Mouse (Mus musculus) limb, embryonic 11.5 days (tissue): ENCODE measurements at regions not wholly inside any gene's neighbourhood (a gene's known extent, or its start where the extent isn't known, plus 50 kb on each side); places are given as distances from the start of the nearest gene placed in this dataset.
A peak's percentile ranks its signal among the peaks of the same experiment; 100 is the strongest.
"Not testable (repeated sequence)": the region's sequence is repeated elsewhere in the genome, so short reads cannot be mapped to it uniquely, and the experiment has no call there.

Source experiments
- ATAC-seq: fragments of 200-750 bp; cut with Nextera tagmentation; 2 replicates; pipeline ENCODE4 v1.8.0; 2017; ENCODE audit warnings: low read depth; ENCODE audit not compliant: insufficient number of reproducible peaks, low FRiP score, low TSS enrichment
- DNase-seq: peaks from one replicate; pipeline ENCODE4 v3.0.0-alpha.2; 2015; ENCODE audit warnings: low spot score
- H3K27ac ChIP-seq: fragments of 300-500 bp; sonication (generic); replicated peaks from 2 replicates; pipeline ENCODE4 v1.5.1; 2014; ENCODE audit warnings: low read depth, mild to moderate bottlenecking, low read length
- H3K27me3 ChIP-seq: fragments of 300-500 bp; sonication (generic); 2 replicates; pipeline ENCODE4 v1.6.1; 2014; ENCODE audit warnings: mild to moderate bottlenecking, low read length, mixed read lengths; ENCODE audit not compliant: control insufficient read depth, insufficient read depth
- H3K36me3 ChIP-seq: fragments of 300-500 bp; sonication (generic); 2 replicates; pipeline ENCODE4 v1.6.1; 2014; ENCODE audit warnings: mild to moderate bottlenecking, low read length, moderate library complexity, mixed read lengths; ENCODE audit not compliant: control insufficient read depth, insufficient read depth
- H3K4me1 ChIP-seq: fragments of 300-500 bp; sonication (generic); 2 replicates; pipeline ENCODE4 v1.6.1; 2014; ENCODE audit warnings: low read length, mixed read lengths; ENCODE audit not compliant: control insufficient read depth, insufficient read depth
- H3K4me2 ChIP-seq: fragments of 300-500 bp; sonication (generic); 2 replicates; pipeline ENCODE4 v1.6.1; 2014; ENCODE audit warnings: low read depth, mild to moderate bottlenecking, moderate library complexity; ENCODE audit not compliant: severe bottlenecking
- H3K4me3 ChIP-seq: fragments of 300-500 bp; sonication (generic); 2 replicates; pipeline ENCODE4 v1.5.1; 2014; ENCODE audit warnings: low read depth, low read length
- H3K9ac ChIP-seq: fragments of 300-500 bp; sonication (generic); 2 replicates; pipeline ENCODE4 v1.6.1; 2014; ENCODE audit warnings: mild to moderate bottlenecking, low read length
- H3K9me3 ChIP-seq: fragments of 300-500 bp; sonication (generic); 2 replicates; pipeline ENCODE4 v1.6.1; 2016; ENCODE audit warnings: low read length; ENCODE audit not compliant: control insufficient read depth
- WGBS: fragments of 180-500 bp; shearing (Covaris S2); extraction: QIAGEN DNeasy Blood & Tissue Kit; methylation state at CpG from one replicate; pipeline ENCODE4 v1.1.7; 2014; 5-methylcytosine and 5-hydroxymethylcytosine counted together

- WGBS, result 79% methylated on average over 1 of the region's 1 CpGs
- no peaks in the 10 kb centered on the region for H3K36me3 ChIP-seq
- H3K9me3 ChIP-seq, result no peaks in the 10 kb centered on the region
- no peaks in the 10 kb centered on the region for H3K4me1 ChIP-seq
- no peaks in the 10 kb centered on the region for H3K27me3 ChIP-seq
- no peak overlapping the region for H3K4me3 ChIP-seq
- DNase-seq (no peak), ATAC-seq (no peak)
- no peak overlapping the region for H3K9ac ChIP-seq
- no peak overlapping the region for H3K4me2 ChIP-seq
- no peak overlapping the region for H3K27ac ChIP-seq
Measured at GRCm38 (mm10) chr4:64432097-64432496, 385.3 kb upstream of the Tnc start.

GRCm38 (mm10) chr4:64437744-64438594, 391.2 kb upstream of the Tnc start:
- 0 out of 2 replicates have a peak, but pooled peaks have one; percentile 39 for ATAC-seq

GRCm38 (mm10) chr4:64451442-64451841, 404.6 kb upstream of the Tnc start:
- H3K9me3 ChIP-seq, result no peaks in the 10 kb centered on the region
- no peak overlapping the region for H3K27ac ChIP-seq
- H3K36me3 ChIP-seq, result no peaks in the 10 kb centered on the region
- H3K4me2 ChIP-seq, result no peak overlapping the region
- DNase-seq, result no peak
- H3K4me1 ChIP-seq, result no peaks in the 10 kb centered on the region
- H3K27me3 ChIP-seq, result no peaks in the 10 kb centered on the region
- H3K9ac ChIP-seq, result no peak overlapping the region
- H3K4me3 ChIP-seq, result no peak overlapping the region
- WGBS, result 77% methylated on average over 1 of the region's 1 CpGs
- ATAC-seq, result no peak

More at GRCm38 (mm10) chr4:64437744-64438594, 391.2 kb upstream of the Tnc start:
- Histone ChIP-seq H3K9ac (no peak overlapping the region), H3K4me3 (no peak overlapping the region), H3K4me2 (0 out of 2 replicates have a peak overlapping the region, but pooled peaks have one; percentile 2), H3K27ac (peak overlapping the region; percentile 42; the same call in 1 of the 2 replicates), H3K4me1 (0 out of 2 replicates have a peak, but pooled peaks cover 5% of the 10 kb centered on the region), H3K9me3 (no peaks in the 10 kb centered on the region), H3K27me3 (no peaks in the 10 kb centered on the region), H3K36me3 (no peaks in the 10 kb centered on the region)
- peak; percentile 43 for DNase-seq
- WGBS, result 47% methylated on average over 13 of the region's 13 CpGs

- Histone ChIP-seq H3K27me3 (no peaks in the 10 kb centered on the region), H3K27ac (no peak overlapping the region), H3K9me3 (no peaks in the 10 kb centered on the region), H3K4me1 (no peaks in the 10 kb centered on the region), H3K4me2 (no peak overlapping the region), H3K9ac (no peak overlapping the region), H3K4me3 (no peak overlapping the region), H3K36me3 (no peaks in the 10 kb centered on the region)
- no peak for DNase-seq
- 77% methylated on average over 1 of the region's 1 CpGs for WGBS
- no peak for ATAC-seq
Measured at GRCm38 (mm10) chr4:64451946-64452345, 405.1 kb upstream of the Tnc start.

GRCm38 (mm10) chr4:64492260-64492962, 445.6 kb upstream of the Tnc start:
- 87% methylated on average over 1 of the region's 1 CpGs for WGBS
- no peak for ATAC-seq
- no peak for DNase-seq
- no peaks in the 10 kb centered on the region for H3K9me3 ChIP-seq
- H3K9ac ChIP-seq, result no peak overlapping the region
- H3K36me3 ChIP-seq, result no peaks in the 10 kb centered on the region
- H3K27me3 ChIP-seq, result no peaks in the 10 kb centered on the region
- no peaks in the 10 kb centered on the region for H3K4me1 ChIP-seq
- H3K27ac ChIP-seq, result no peak overlapping the region
- H3K4me3 ChIP-seq, result no peak overlapping the region
- no peak overlapping the region for H3K4me2 ChIP-seq

- ATAC-seq, result peak; percentile 91
- not testable (repeated sequence) for H3K9me3 ChIP-seq, H3K4me1 ChIP-seq, H3K9ac ChIP-seq, H3K36me3 ChIP-seq, H3K27me3 ChIP-seq, DNase-seq, H3K4me2 ChIP-seq, H3K27ac ChIP-seq, H3K4me3 ChIP-seq
Measured at GRCm38 (mm10) chr4:64497759-64498158, 450.9 kb upstream of the Tnc start.

- no peak overlapping the region for H3K4me3 ChIP-seq
- 81% methylated on average over 5 of the region's 5 CpGs for whole genome bisulfite sequencing
- H3K27ac ChIP-seq, result no peak overlapping the region
- H3K9ac ChIP-seq, result no peak overlapping the region
- no peak for DNase-seq
- no peaks in the 10 kb centered on the region for H3K36me3 ChIP-seq
- H3K4me2 ChIP-seq, result no peak overlapping the region
- H3K4me1 ChIP-seq, result no peaks in the 10 kb centered on the region
- no peak for ATAC-seq
- no peaks in the 10 kb centered on the region for H3K27me3 ChIP-seq
- no peaks in the 10 kb centered on the region for H3K9me3 ChIP-seq
Measured at GRCm38 (mm10) chr4:64500635-64501395, 454.0 kb upstream of the Tnc start.

- H3K9ac ChIP-seq, result no peak overlapping the region
- no peak for DNase-seq
- H3K4me2 ChIP-seq, result no peak overlapping the region
- H3K36me3 ChIP-seq, result no peaks in the 10 kb centered on the region
- H3K27ac ChIP-seq, result no peak overlapping the region
- H3K9me3 ChIP-seq, result no peaks in the 10 kb centered on the region
- no peak overlapping the region for H3K4me3 ChIP-seq
- H3K4me1 ChIP-seq, result no peaks in the 10 kb centered on the region
- ATAC-seq, result no peak
- no peaks in the 10 kb centered on the region for H3K27me3 ChIP-seq
Measured at GRCm38 (mm10) chr4:64521883-64522282, 475.1 kb upstream of the Tnc start.
